Mouse (Mus musculus) embryo, embryonic 10 days (tissue): ENCODE data around the gene Srsf9.
A peak's percentile ranks its signal among the peaks of the same experiment; 100 is the strongest.

Source experiments
- DNase-seq: peaks from one replicate; pipeline ENCODE4 v3.0.0-alpha.2; 2015; ENCODE audit warnings: low spot score

Gene Srsf9

DNA sequence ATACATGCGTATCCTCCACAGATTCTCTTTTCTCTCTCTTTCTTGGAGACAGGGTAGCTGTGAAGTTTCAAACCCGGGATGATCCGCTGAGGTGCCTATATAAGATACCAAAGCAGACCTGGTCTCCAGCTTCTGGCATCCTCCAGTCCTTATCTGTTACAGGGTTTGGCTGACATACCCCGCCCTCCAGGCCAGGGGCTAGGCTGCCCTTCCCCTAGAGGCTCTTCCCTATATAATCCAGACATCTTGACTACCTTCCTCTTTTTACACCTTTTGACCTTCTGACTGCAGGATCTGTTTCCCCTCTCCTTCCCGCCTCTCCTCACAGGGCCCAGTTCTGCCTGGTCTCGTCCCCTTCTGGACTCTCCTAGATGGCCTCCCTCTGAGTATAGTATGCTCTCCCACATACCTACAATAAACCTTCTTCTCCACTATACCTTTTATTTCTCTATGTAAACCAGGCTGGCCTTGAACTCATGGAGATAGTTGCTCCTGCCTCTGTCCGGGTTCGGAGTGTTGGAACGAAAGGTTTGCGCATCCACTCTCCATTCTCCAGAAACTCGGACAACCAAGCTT, 633 bp upstream of the Srsf9 start:
- DNase-seq, result no peak

GRCm38 (mm10) chr5:115327610-115328548, 902 bp downstream of the Srsf9 start:
- peak; percentile 56 for DNase-seq

- DNase-seq, result no peak
Measured at GRCm38 (mm10) chr5:115330955-115331354, 4.0 kb downstream of the Srsf9 start.

- DNase-seq, result no peak
Measured at GRCm38 (mm10) chr5:115333626-115334025, 6.6 kb downstream of the Srsf9 start.

- DNase-seq, result no peak
Measured at GRCm38 (mm10) chr5:115340007-115340406, 13.0 kb downstream of the Srsf9 start.

- DNase-seq, result peak; percentile 96
Measured at GRCm38 (mm10) chr5:115340577-115341313, 13.8 kb downstream of the Srsf9 start, which contains the start of the genes Gatc and Triap1. Gene Gatc (minus strand): TSS chr5:115341178. Gene Triap1 (plus strand): TSS chr5:115341225.

DNA sequence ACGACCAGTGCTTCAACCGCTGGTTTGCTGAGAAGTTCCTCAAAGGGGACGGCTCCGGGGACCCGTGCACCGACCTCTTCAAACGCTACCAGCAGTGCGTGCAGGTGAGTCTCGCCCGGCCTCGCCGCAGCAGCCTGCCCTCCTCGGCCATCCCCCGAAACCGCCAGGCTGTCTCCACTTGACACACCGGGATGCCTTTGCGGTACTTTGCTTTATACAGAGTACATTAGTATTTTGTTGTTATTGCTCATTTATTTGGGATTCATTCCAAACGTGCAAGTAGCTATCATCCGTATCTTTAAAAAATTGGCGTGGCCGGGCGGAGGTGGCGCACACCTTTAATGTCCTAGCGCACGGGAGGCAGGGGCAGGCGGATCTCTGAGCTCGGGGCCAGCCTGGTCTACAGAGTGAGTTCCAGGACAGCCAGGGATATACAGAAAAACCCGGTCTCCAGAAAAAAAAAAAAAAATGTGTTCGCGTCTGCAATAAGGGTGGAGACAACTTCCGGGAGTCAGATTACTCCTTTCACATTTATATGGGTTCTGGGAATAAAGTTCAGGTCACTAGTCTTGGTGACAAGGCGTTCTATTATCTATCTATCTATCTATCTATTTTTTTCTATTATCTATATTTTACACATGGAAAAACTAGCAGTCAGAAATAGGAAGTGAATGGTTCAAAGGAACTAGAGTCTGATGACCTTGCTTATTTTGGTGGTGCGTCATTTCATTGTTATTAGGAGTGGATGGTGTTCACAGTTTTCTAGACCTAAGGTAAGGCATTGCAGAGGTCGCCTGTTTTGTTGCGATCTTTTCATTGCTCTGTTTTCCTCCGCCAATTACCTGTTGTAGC, 14.6 kb downstream of the Srsf9 start:
- DNase-seq, result no peak

DNA sequence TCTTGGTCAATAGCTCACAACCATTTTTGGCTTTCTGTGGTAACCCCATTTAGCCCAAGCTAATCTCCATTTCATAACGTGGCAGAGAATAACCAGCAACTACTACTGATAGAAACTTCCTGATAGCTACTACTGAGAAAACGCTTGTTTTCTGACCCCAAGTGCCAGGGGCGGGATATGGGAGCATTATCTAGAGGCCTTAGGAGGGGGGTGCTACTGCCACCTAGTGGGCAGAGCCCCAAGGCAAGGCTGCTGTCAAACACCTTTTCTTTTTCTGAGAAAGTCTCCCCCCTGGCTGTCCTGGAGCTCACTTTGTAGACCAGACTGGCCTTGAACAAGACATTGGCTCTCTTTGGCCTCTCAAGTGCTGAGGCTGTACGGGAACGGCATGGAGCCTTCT, 20.6 kb downstream of the Srsf9 start:
- DNase-seq, result peak; percentile 86

GRCm38 (mm10) chr5:115348546-115349224, 21.7 kb downstream of the Srsf9 start, which contains the start of gene Cox6a1:
Gene Cox6a1 (minus strand): TSS chr5:115348981.
- peak; percentile 99 for DNase-seq

- DNase-seq, result no peak
Measured at GRCm38 (mm10) chr5:115349225-115349555, 22.2 kb downstream of the Srsf9 start.

- DNase-seq, result no peak
Measured at GRCm38 (mm10) chr5:115351348-115351747, 24.4 kb downstream of the Srsf9 start.

DNA sequence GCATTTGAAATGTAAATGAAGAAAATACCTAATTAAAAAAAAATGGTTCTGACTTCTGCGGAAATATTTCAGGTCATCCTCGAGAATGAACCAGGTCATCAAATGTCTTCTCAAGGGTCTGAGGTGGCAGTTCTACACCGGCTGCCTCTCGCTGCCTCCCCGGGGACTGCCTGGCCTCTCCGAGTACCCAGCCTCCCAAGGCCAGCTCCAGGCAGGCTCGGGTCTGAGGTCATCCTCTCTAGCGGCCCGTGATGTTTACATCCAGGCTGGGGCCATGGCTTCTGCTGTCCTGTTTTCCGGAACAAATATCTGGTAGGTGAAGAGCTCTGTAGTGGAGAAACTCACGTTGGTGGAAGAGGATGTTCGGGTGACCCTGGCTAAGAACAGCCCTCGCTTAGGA, 28.1 kb downstream of the Srsf9 start:
- DNase-seq, result no peak

DNA sequence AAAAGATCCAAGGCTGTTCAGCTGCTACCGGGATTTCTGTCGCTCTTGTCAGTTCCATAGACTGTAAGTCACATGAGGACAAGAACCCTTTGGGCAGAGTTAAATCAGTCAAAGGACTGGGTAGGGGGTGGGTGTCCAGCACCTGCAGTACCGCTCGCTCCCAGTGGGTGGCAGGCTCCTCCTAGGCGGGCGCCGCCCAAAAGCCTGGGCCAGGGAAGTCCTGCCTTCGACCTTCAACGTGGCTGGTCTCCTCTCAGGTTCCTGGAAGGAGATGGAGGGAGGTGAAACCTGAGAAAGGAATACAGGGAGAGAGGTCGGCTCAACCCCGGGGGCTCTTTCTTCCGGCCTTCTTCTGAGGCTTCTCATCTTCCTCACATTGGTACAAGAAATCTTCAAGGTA, 31.9 kb downstream of the Srsf9 start:
- peak; percentile 90 for DNase-seq

GRCm38 (mm10) chr5:115359438-115359837, 32.5 kb downstream of the Srsf9 start:
- no peak for DNase-seq

- DNase-seq, result no peak
Measured at GRCm38 (mm10) chr5:115359851-115360372, 32.9 kb downstream of the Srsf9 start.

DNA sequence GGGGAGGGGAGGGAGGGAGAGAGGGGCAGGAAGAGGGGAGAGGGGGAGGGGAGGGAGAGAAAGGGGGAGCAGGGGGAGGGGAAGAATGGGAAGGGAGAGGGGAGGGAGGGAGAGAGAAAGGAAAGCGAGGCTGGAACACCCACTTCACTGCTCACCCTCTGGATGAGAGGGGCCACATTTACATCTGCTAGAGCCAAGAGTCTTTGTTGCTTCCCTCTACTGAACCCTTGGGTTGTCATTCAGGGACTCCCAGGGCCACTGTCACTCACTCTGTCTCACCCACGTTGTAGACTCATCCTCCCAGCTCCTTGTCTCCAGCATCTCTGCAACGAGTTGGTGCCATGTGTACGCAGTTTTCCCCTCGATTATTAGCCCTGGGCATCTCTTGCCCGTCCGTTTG, 35.2 kb downstream of the Srsf9 start:
- no peak for DNase-seq

DNA sequence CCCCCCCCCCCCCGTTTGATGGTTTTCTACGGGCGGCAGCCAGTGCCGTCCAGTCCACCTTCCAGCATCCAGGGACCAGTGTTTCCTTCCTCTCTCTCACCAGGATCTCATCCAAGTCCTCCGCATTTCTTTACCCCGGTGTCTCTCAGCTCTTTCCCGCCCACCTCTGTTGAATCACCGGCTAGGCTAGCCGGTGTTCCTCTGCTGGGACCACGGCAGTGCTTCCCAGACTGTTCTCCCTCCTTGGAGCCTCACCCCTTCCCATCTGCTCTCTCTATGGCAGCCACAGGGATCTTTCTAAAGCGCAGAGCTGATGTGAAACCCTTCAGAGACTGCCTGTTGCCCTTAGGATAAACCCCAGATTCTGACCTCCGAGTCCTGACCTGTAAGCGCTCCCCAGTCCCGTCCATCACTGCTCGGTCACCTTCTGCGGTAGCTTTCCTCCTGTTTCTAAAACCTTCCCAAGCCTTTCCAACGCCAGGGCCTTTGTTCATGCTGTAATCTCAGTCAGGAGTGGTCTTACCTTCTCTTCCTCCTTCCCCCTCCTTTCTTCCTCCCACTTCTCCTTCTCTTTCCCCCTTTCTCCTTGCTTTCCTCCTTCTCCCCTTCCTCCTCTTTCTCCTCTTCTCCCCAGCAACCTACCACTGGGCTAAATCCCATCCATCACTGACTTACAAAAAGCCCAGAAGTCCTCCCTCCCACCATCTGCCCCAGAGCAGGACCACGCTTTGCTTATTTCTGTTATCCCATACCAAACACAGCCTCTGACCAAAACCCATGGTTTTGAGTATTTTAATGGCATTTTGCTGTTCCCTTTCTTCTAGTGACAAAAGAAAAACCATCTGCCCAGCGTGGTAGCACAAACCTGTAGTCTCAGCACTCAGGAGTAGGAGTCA, 36.1 kb downstream of the Srsf9 start:
- peak; percentile 49 for DNase-seq

GRCm38 (mm10) chr5:115364782-115365181, 37.8 kb downstream of the Srsf9 start:
- DNase-seq, result no peak

DNA sequence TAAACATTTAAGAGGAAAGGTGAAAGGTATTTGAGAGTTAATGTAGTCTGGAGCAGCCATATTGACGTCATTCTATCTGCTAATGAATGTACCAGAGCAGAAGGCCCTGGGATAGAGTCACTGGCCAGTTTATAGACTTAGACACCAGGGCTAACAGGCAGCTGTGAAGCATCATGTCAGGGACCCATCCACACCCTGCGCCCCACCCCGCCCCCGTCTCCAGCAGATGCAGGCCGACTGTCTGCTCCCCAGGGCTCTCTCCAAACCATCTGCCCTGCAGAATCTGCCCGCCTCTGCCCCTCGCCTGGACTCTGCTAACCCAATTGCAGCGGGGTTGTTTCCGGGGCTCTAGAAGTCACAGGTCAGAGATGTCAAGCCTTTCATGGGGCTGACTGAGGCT, 44.8 kb downstream of the Srsf9 start:
- no peak for DNase-seq
